Mouse (Mus musculus) E14TG2a.4 (cell line): ENCODE measurements around the gene Gm45062.

Source experiments
- CTCF ChIP-seq: conservative IDR thresholded peaks from 2 replicates; pipeline ENCODE4 v1.5.1; 2014; ENCODE audit warnings: low read length
- POU5F1 ChIP-seq: IDR thresholded peaks from 2 replicates; pipeline ENCODE4 v1.6.1; 2014; ENCODE audit warnings: low read length, borderline replicate concordance

DNA sequence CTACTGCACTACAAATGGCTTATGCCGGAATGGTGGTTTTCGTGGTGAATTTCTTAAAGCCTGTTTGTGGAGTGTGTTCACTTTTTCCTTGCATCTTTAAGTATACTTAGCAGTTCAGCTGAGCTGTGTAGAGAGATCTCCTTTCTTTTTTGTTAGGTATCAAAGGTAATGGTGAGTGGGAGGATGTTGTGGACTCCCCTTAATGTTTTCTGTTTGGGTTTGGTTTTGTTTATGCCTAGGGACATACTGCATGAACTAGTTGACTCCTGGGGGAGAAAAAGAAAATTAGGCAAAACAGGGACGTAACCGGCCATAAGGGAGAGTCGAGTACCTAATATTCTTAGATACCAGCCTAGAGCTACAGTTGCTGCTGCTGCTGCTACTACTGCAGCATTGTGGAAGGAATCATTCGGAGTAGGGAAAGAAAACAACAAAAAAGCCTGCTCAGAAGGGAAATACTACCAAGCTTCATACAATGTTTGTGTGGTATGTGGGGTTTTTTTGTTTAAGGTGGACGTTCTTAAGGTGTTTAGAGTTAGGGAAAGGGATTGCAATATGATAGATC lies 251.7 kb downstream of the Gm45062 start:
- TF ChIP-seq CTCF (no peak), POU5F1 (no peak)
